Mouse (Mus musculus) heart, embryonic 11.5 days (tissue): ENCODE measurements around the gene Wipf3. TPM values are rescaled to one million over a fixed set of nuclear protein-coding genes. Genes with fewer than 3 reads are reported as not detected.

Experiments
- ATAC-seq: fragments of 200-750 bp; cut with Nextera tagmentation; replicated peaks from 2 replicates; pipeline ENCODE4 v1.8.0; 2017; ENCODE audit warnings: moderate library complexity; ENCODE audit not compliant: insufficient number of reproducible peaks, low FRiP score, low TSS enrichment
- H3K27ac ChIP-seq: fragments of 300-500 bp; sonication (generic); 2 replicates; pipeline ENCODE4 v1.5.1; 2014; ENCODE audit warnings: mild to moderate bottlenecking, low read depth, low read length
- H3K27me3 ChIP-seq: fragments of 300-500 bp; sonication (generic); 2 replicates; pipeline ENCODE4 v1.6.1; 2014; ENCODE audit warnings: mild to moderate bottlenecking, low read length, mixed read lengths; ENCODE audit not compliant: control insufficient read depth, insufficient read depth
- H3K36me3 ChIP-seq: fragments of 300-500 bp; sonication (generic); 2 replicates; pipeline ENCODE4 v1.6.1; 2014; ENCODE audit warnings: mild to moderate bottlenecking, low read length, moderate library complexity, mixed read lengths; ENCODE audit not compliant: control insufficient read depth, insufficient read depth
- H3K4me1 ChIP-seq: fragments of 300-500 bp; sonication (generic); 2 replicates; pipeline ENCODE4 v1.6.1; 2014; ENCODE audit warnings: low read length; ENCODE audit not compliant: control insufficient read depth, insufficient read depth
- H3K4me2 ChIP-seq: fragments of 300-500 bp; sonication (generic); 2 replicates; pipeline ENCODE4 v1.6.1; 2014; ENCODE audit warnings: mild to moderate bottlenecking, moderate library complexity
- H3K4me3 ChIP-seq: fragments of 300-500 bp; sonication (generic); 2 replicates; pipeline ENCODE4 v1.5.1; 2014; ENCODE audit warnings: low read depth, low read length
- H3K9ac ChIP-seq: fragments of 300-500 bp; sonication (generic); 2 replicates; pipeline ENCODE4 v1.6.1; 2014; ENCODE audit warnings: mild to moderate bottlenecking, low read depth, low read length, moderate library complexity
- H3K9me3 ChIP-seq: fragments of 300-500 bp; sonication (generic); replicated peaks from 2 replicates; pipeline ENCODE4 v1.6.1; 2016; ENCODE audit warnings: low read length; ENCODE audit not compliant: control insufficient read depth
- WGBS: fragments of 180-500 bp; shearing (Covaris S2); extraction: QIAGEN DNeasy Blood & Tissue Kit; methylation state at CpG from one replicate; pipeline ENCODE4 v1.1.7; 2014; ENCODE audit not compliant: insufficient replicate concordance; 5-methylcytosine and 5-hydroxymethylcytosine counted together
- polyA plus RNA-seq: library from polyadenylated mRNA; unstranded; fragments of >200 nt; fragmentation: Nextera tagmentation; extraction: Ambion mirVana; gene quantifications from 2 replicates; pipeline ENCODE4 v1.2.1, GENCODE M21; 2014

Wipf3 gene
- polyA plus RNA-seq, 1 experiment from 2014 or later = 3.8 TPM

GRCm38 (mm10) chr6:54494612-54495398 lies 65.4 kb downstream of the Wipf3 start:
- H3K4me3 ChIP-seq = no peak overlapping the region
- no peaks in the 10 kb centered on the region for H3K9me3 ChIP-seq
- no peak overlapping the region for H3K27ac ChIP-seq
- H3K27me3 ChIP-seq = no peaks in the 10 kb centered on the region
- H3K4me1 ChIP-seq = no peaks in the 10 kb centered on the region
- H3K4me2 ChIP-seq = no peak overlapping the region
- H3K9ac ChIP-seq = no peak overlapping the region
- no peak for ATAC-seq
- WGBS = 79% methylated on average over 11 of the region's 11 CpGs
- H3K36me3 ChIP-seq = no peaks in the 10 kb centered on the region

- no peak overlapping the region for H3K27ac ChIP-seq
- no peaks in the 10 kb centered on the region for H3K9me3 ChIP-seq
- no peak for ATAC-seq
- H3K9ac ChIP-seq = no peak overlapping the region
- no peaks in the 10 kb centered on the region for H3K36me3 ChIP-seq
- H3K4me1 ChIP-seq = no peaks in the 10 kb centered on the region
- no peak overlapping the region for H3K4me3 ChIP-seq
- no peak overlapping the region for H3K4me2 ChIP-seq
- 78% methylated on average over 7 of the region's 7 CpGs for WGBS
- H3K27me3 ChIP-seq = no peaks in the 10 kb centered on the region
Measured at GRCm38 (mm10) chr6:54496214-54496613, 66.8 kb downstream of the Wipf3 start.

GRCm38 (mm10) chr6:54502661-54503115 lies 73.3 kb downstream of the Wipf3 start:
- H3K9ac ChIP-seq = no peak overlapping the region
- no peak overlapping the region for H3K4me3 ChIP-seq
- H3K27me3 ChIP-seq = no peaks in the 10 kb centered on the region
- no peak overlapping the region for H3K4me2 ChIP-seq
- ATAC-seq = no peak
- peaks cover 11% of the 10 kb centered on the region for H3K4me1 ChIP-seq
- no peaks in the 10 kb centered on the region for H3K9me3 ChIP-seq
- 64% methylated on average over 6 of the region's 6 CpGs for WGBS
- no peaks in the 10 kb centered on the region for H3K36me3 ChIP-seq
- no peak overlapping the region for H3K27ac ChIP-seq

GRCm38 (mm10) chr6:54506318-54506717 lies 76.9 kb downstream of the Wipf3 start:
- Histone ChIP-seq H3K36me3 (no peaks in the 10 kb centered on the region), H3K4me2 (no peak overlapping the region), H3K27ac (no peak overlapping the region), H3K4me3 (no peak overlapping the region), H3K27me3 (0 out of 2 replicates have a peak, but pooled peaks cover 2% of the 10 kb centered on the region), H3K9ac (no peak overlapping the region), H3K9me3 (no peaks in the 10 kb centered on the region), H3K4me1 (peaks cover 21% of the 10 kb centered on the region)
- 57% methylated on average over 11 of the region's 11 CpGs for WGBS
- no peak for ATAC-seq

GRCm38 (mm10) chr6:54507002-54507401 lies 77.6 kb downstream of the Wipf3 start:
- Histone ChIP-seq H3K9me3 (no peaks in the 10 kb centered on the region), H3K4me3 (no peak overlapping the region), H3K4me2 (no peak overlapping the region), H3K9ac (no peak overlapping the region), H3K4me1 (peaks cover 21% of the 10 kb centered on the region), H3K27me3 (0 out of 2 replicates have a peak, but pooled peaks cover 2% of the 10 kb centered on the region), H3K27ac (no peak overlapping the region), H3K36me3 (no peaks in the 10 kb centered on the region)
- ATAC-seq = no peak
- WGBS = 32% methylated on average over 8 of the region's 8 CpGs

- WGBS = 51% methylated on average over 5 of the region's 5 CpGs
- Histone ChIP-seq H3K27me3 (0 out of 2 replicates have a peak, but pooled peaks cover 2% of the 10 kb centered on the region), H3K4me2 (no peak overlapping the region), H3K27ac (no peak overlapping the region), H3K36me3 (no peaks in the 10 kb centered on the region), H3K4me1 (peaks cover 21% of the 10 kb centered on the region), H3K4me3 (no peak overlapping the region), H3K9ac (no peak overlapping the region), H3K9me3 (no peaks in the 10 kb centered on the region)
- ATAC-seq = no peak
Measured at GRCm38 (mm10) chr6:54507808-54508207, 78.4 kb downstream of the Wipf3 start.

- 63% methylated on average over 6 of the region's 6 CpGs for WGBS
- Histone ChIP-seq H3K27ac (no peak overlapping the region), H3K4me1 (peaks cover 18% of the 10 kb centered on the region), H3K9ac (no peak overlapping the region), H3K9me3 (no peaks in the 10 kb centered on the region), H3K4me3 (no peak overlapping the region), H3K4me2 (no peak overlapping the region), H3K36me3 (no peaks in the 10 kb centered on the region), H3K27me3 (0 out of 2 replicates have a peak, but pooled peaks cover 2% of the 10 kb centered on the region)
- ATAC-seq = no peak
Measured at GRCm38 (mm10) chr6:54508256-54508793, 78.9 kb downstream of the Wipf3 start.

- Histone ChIP-seq H3K9ac (no peak overlapping the region), H3K9me3 (no peaks in the 10 kb centered on the region), H3K27me3 (0 out of 2 replicates have a peak, but pooled peaks cover 2% of the 10 kb centered on the region), H3K4me2 (no peak overlapping the region), H3K4me3 (no peak overlapping the region), H3K27ac (no peak overlapping the region), H3K36me3 (no peaks in the 10 kb centered on the region), H3K4me1 (peaks cover 18% of the 10 kb centered on the region)
- ATAC-seq = no peak
- WGBS = 81% methylated on average over 13 of the region's 13 CpGs
Measured at GRCm38 (mm10) chr6:54509264-54509663, 79.9 kb downstream of the Wipf3 start.
